Mouse (Mus musculus) liver, adult 2 months (tissue): Measurements from ENCODE around the gene Cd46.

Experiments used
- CTCF ChIP-seq: fragments of 200-500 bp; IDR thresholded peaks from 2 replicates; pipeline ENCODE4 v1.5.1; 2011; ENCODE audit warnings: low read depth, low read length, control low read depth
- POLR2A ChIP-seq: fragments of 200-500 bp; IDR thresholded peaks from 2 replicates; pipeline ENCODE4 v1.6.1; 2011; ENCODE audit warnings: low read length, control low read depth; ENCODE audit not compliant: insufficient read depth; ENCODE audit errors: extremely low read depth

DNA sequence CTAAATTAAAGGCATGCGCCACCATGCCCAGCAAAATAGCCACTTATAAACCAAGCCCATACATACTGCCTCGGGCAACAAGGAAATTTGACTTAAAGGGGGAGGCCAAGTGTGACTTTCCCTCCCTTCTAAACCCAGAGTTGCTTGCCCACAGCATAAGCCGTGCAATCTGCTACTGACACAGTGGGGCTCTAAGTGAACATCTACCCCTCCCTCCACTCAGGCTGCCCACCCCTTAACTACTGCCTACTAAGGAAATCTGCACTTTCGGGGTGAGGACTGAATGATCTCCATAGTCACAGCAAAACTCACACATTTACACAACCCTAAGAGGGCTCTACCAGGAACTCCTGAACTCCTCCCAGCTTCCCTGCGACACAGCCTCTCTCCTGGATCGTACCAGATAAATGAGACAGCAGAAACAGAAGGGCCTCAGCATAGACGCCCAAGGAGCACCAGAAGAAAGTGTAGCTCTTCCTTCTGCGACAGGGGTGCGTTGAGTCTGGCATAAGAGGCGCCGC is 290 bp downstream of the Cd46 start:
- no peak for TF ChIP-seq POLR2A
- no peak for TF ChIP-seq CTCF
